Mouse (Mus musculus): ENCODE results near the gene Smarcd3. TPM values are rescaled to one million over a fixed set of nuclear protein-coding genes. Genes with fewer than 3 reads are reported as not detected.

Smarcd3 gene
- polyA plus RNA-seq, 1 experiment from 2014 or later, result 181 TPM

- H3K27ac ChIP-seq (ENCODE audit: low read length), result peak overlapping the region; percentile 66
Observed at GRCm38 (mm10) chr5:24550598-24551316, 73.5 kb downstream of the Smarcd3 start.

GRCm38 (mm10) chr5:24542643-24543042 is 81.6 kb downstream of the Smarcd3 start:
- ATAC-seq, result no peak
- Histone ChIP-seq H3K27ac (ENCODE audit: low read length) (no peak overlapping the region), H3K27me3 (replicated peaks; ENCODE audit: control insufficient read depth, insufficient read depth, low read length) (no peaks in the 10 kb centered on the region), H3K9ac (replicated peaks; ENCODE audit: low read depth, low read length) (no peak overlapping the region), H3K4me1 (replicated peaks; ENCODE audit: control insufficient read depth, insufficient read depth, low read length) (no peaks in the 10 kb centered on the region), H3K4me2 (ENCODE audit: low read length) (no peak overlapping the region), H3K4me3 (replicated peaks; ENCODE audit: low read length) (no peak overlapping the region), H3K9me3 (ENCODE audit: control insufficient read depth, low read length) (no peaks in the 10 kb centered on the region), H3K36me3 (ENCODE audit: control insufficient read depth, insufficient read depth) (no peaks in the 10 kb centered on the region)
- 85% methylated on average over 7 of the region's 7 CpGs for WGBS

More at GRCm38 (mm10) chr5:24550598-24551316, 73.5 kb downstream of the Smarcd3 start:
- peak; percentile 91 for ATAC-seq
- WGBS, result 13% methylated on average over 26 of the region's 26 CpGs
- Histone ChIP-seq H3K9me3 (ENCODE audit: control insufficient read depth, low read length) (no peaks in the 10 kb centered on the region), H3K9ac (replicated peaks; ENCODE audit: low read depth, low read length) (peak overlapping the region; percentile 44), H3K4me1 (replicated peaks; ENCODE audit: control insufficient read depth, insufficient read depth, low read length) (peaks cover 14% of the 10 kb centered on the region), H3K4me2 (ENCODE audit: low read length) (peak overlapping the region; percentile 50), H3K36me3 (ENCODE audit: control insufficient read depth, insufficient read depth) (no peaks in the 10 kb centered on the region), H3K27me3 (replicated peaks; ENCODE audit: control insufficient read depth, insufficient read depth, low read length) (no peaks in the 10 kb centered on the region), H3K4me3 (replicated peaks; ENCODE audit: low read length) (peak overlapping the region; percentile 15)

- WGBS, result 47% methylated on average over 6 of the region's 6 CpGs
- no peak overlapping the region for H3K9ac ChIP-seq (replicated peaks; ENCODE audit: low read depth, low read length)
- no peak overlapping the region for H3K27ac ChIP-seq (ENCODE audit: low read length)
- H3K4me1 ChIP-seq (replicated peaks; ENCODE audit: control insufficient read depth, insufficient read depth, low read length), result 0 out of 2 replicates have a peak, but pooled peaks cover 2% of the 10 kb centered on the region
- no peaks in the 10 kb centered on the region for H3K36me3 ChIP-seq (ENCODE audit: control insufficient read depth, insufficient read depth)
- H3K9me3 ChIP-seq (ENCODE audit: control insufficient read depth, low read length), result no peaks in the 10 kb centered on the region
- H3K27me3 ChIP-seq (replicated peaks; ENCODE audit: control insufficient read depth, insufficient read depth, low read length), result no peaks in the 10 kb centered on the region
- no peak overlapping the region for H3K4me2 ChIP-seq (ENCODE audit: low read length)
- ATAC-seq, result no peak
- H3K4me3 ChIP-seq (replicated peaks; ENCODE audit: low read length), result no peak overlapping the region
Observed at GRCm38 (mm10) chr5:24541144-24541569, 83.1 kb downstream of the Smarcd3 start.

MicroRNA genes within 50 kb of the gene (microRNA counts, 519-probe panel; counts per million panel counts)
- microRNA mmu-miR-671-3p (1,972 counts per million, percentile 27 among the panel's probes with 10 or more counts), microRNA mmu-miR-671-5p (not detected)

Small RNAs within 50 kb of the gene (microRNA-seq; reads per million reads assigned to microRNA genes)
- 414 reads per million, percentile 70 among the genes with 10 or more reads in this experiment for gene Mir671

Other genes starting within 250 kb of the Smarcd3 start
- gene Atg9b, start 232.3 kb downstream of the Smarcd3 start, polyA plus RNA-seq (2015; fragmentation: Nextera tagmentation; extraction: Ambion mirVana), result 1.8 and 1.9 TPM in 2 replicates
- 46.1 and 58.1 TPM in 2 replicates for gene Abcb8, start 230.7 kb downstream of the Smarcd3 start, polyA plus RNA-seq (2015; fragmentation: Nextera tagmentation; extraction: Ambion mirVana)
- 0.14 and 0.36 TPM in 2 replicates for gene Asic3, start 211.0 kb downstream of the Smarcd3 start, polyA plus RNA-seq (2015; fragmentation: Nextera tagmentation; extraction: Ambion mirVana)
- gene Cdk5, start 200.9 kb downstream of the Smarcd3 start, polyA plus RNA-seq (2015; fragmentation: Nextera tagmentation; extraction: Ambion mirVana), result 106 and 127 TPM in 2 replicates
- gene Slc4a2, start 200.6 kb downstream of the Smarcd3 start, polyA plus RNA-seq (2015; fragmentation: Nextera tagmentation; extraction: Ambion mirVana), result 19.1 and 23.9 TPM in 2 replicates
- gene Fastk, start 179.1 kb downstream of the Smarcd3 start, polyA plus RNA-seq (2015; fragmentation: Nextera tagmentation; extraction: Ambion mirVana), result 92.2 and 96.3 TPM in 2 replicates
- gene Tmub1, start 176.6 kb downstream of the Smarcd3 start, polyA plus RNA-seq (2015; fragmentation: Nextera tagmentation; extraction: Ambion mirVana), result 37.3 and 45.4 TPM in 2 replicates
- gene Agap3, start 172.2 kb downstream of the Smarcd3 start, polyA plus RNA-seq (2015; fragmentation: Nextera tagmentation; extraction: Ambion mirVana), result 57.0 and 58.6 TPM in 2 replicates
- 0.45 and 1.3 TPM in 2 replicates for gene Gbx1, start 97.2 kb downstream of the Smarcd3 start, polyA plus RNA-seq (2015; fragmentation: Nextera tagmentation; extraction: Ambion mirVana)
- 0.09 and 0.11 TPM in 2 replicates for gene Asb10, start 83.4 kb downstream of the Smarcd3 start, polyA plus RNA-seq (2015; fragmentation: Nextera tagmentation; extraction: Ambion mirVana)
- 0.26 and 0.35 TPM in 2 replicates for gene 4931409K22Rik, start 67.6 kb downstream of the Smarcd3 start, polyA plus RNA-seq (2015; fragmentation: Nextera tagmentation; extraction: Ambion mirVana)
- gene Abcf2, start 46.9 kb downstream of the Smarcd3 start, polyA plus RNA-seq (2015; fragmentation: Nextera tagmentation; extraction: Ambion mirVana), result 107 and 109 TPM in 2 replicates
- gene Chpf2, start 37.7 kb downstream of the Smarcd3 start, polyA plus RNA-seq (2015; fragmentation: Nextera tagmentation; extraction: Ambion mirVana), result 20.5 and 20.8 TPM in 2 replicates
- 70.0 and 71.2 TPM in 2 replicates for gene Nub1, start 61.1 kb upstream of the Smarcd3 start, polyA plus RNA-seq (2015; fragmentation: Nextera tagmentation; extraction: Ambion mirVana)
- 4.7 and 5.1 TPM in 2 replicates for gene Wdr86, start 106.3 kb upstream of the Smarcd3 start, polyA plus RNA-seq (2015; fragmentation: Nextera tagmentation; extraction: Ambion mirVana)
- 2.5 TPM in 1 of 2 replicates, not detected in the other for gene Crygn, start 133.6 kb upstream of the Smarcd3 start, polyA plus RNA-seq (2015; fragmentation: Nextera tagmentation; extraction: Ambion mirVana)
- 273 and 294 TPM in 2 replicates for gene Rheb, start 218.2 kb upstream of the Smarcd3 start, polyA plus RNA-seq (2015; fragmentation: Nextera tagmentation; extraction: Ambion mirVana)